Mouse (Mus musculus) thymus, postnatal 4 days (tissue): ENCODE results near the gene Mbl1.

Experiments
- DNase-seq: peaks from one replicate; pipeline ENCODE4 v3.0.0; 2021

Mbl1 gene

DNA sequence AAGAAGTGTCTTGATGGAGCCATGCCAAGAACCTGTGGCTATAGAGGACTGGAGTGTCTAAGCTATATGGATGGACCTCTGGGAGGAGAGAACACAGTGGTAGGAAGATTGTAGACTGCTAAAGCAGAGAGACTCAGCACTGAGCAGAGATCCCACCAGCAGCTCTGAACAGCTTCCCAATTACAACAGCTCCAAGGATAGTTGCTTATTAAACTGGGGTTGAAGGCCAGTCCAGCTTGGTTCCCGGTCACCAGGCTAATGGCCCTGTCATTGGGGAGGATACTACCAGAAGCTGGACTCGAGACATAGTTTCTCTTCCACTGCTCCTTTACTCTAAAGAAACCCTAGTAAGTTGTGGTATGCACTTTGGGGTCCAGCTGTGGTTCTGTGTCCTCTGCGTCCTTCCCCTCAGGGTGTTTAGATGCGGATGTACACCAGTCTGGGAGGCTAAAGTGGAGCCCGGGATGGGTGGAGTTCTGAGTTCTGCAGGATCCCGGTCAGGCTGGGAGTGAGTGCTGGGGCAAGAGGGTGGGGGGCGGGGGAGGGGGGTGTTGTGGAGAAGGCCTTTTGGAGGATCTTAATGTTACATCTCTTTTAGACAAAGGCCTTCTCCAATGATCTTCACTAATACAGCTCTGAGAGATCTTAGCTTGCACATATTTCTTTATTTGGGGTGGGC is at the start of gene Mbl1:
Gene Mbl1, plus strand, starts transcription at position 239 of the 679 bp plus-strand sequence.
- no peak for DNase-seq

GRCm38 (mm10) chr14:41102269-41102668 is 49.0 kb upstream of the Mbl1 start:
- no peak for DNase-seq

DNA sequence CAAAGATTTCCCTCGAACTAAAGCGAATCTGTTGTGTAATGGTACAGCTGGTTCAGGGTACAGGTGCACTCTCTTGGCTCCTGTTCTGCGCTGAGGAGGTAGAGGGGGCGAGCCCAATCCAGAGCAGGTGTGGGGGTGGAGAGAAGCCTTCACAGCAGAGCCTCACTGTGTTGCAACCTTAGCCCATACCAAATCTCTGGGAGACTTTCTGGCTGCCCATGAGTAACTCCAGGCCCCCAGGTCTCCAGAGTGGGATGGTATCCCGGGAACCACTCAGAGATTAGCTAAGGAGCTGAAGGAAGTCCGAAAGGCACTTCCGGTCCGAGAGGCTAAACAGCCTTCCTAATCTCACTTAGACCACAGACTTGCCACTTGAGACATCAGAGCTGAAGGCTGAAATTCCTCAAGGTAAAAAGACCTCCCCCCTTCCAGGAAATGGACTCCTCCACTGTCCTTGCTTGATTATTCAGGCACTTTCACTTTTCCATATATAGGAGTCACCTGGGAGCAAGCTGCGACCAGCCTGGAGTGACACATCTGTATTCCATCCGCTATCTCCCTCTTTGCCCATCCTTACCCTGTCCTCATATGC is 46.3 kb upstream of the Mbl1 start, which contains the start of gene Mat1a:
Gene Mat1a, plus strand, starts transcription at position 183 of the 592 bp plus-strand sequence.
- no peak for DNase-seq

GRCm38 (mm10) chr14:41111031-41111668 is 40.1 kb upstream of the Mbl1 start:
- DNase-seq = no peak

- DNase-seq = no peak
These were observed 38.3 kb upstream of the Mbl1 start for GRCm38 (mm10) chr14:41112944-41113343.

GRCm38 (mm10) chr14:41116271-41116670 is 35.0 kb upstream of the Mbl1 start:
- DNase-seq = no peak

DNA sequence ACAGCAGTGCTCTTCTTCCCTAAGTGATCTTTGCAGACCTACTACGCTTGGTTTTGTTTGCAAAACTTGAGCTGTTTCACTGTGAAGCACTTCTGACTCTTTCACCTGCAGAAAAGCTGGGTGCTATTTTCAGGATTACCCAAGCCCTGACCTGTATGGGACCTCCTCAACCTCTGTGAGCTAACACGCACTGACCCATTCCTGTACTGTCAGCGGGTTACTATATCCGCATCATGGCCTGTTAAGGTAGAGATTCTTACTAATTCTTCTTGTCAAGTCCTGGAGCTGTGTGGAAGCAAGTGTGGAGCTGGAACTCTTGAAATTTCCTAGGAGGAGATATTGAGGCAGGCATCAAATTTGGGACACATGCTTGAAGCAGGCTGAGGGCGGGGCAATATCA is 26.6 kb upstream of the Mbl1 start:
- no peak for DNase-seq

DNA sequence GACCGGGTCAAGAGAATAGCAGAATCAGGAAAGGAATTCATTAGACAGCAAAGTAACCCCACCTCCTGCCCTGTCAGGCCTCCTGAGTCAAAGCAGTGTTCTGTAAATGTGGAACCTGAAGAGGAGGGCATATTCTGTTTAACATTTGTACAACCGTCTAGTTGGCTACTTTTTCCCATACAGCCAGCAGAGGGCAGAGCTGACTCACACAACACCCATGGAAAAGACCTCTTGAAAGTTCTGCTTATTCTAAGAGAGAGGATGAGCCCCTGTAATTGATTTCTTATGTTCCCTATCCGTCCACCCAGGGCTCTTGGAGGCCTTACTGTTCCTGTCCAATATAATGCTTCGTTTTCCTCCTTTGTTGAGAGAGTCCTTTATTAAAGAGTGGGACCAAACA is 23.3 kb upstream of the Mbl1 start:
- peak; percentile 9 for DNase-seq

GRCm38 (mm10) chr14:41131540-41131939 is 19.7 kb upstream of the Mbl1 start, which contains the start of gene Sftpa1:
Gene Sftpa1 (plus strand): TSS chr14:41131782.
- DNase-seq = no peak

DNA sequence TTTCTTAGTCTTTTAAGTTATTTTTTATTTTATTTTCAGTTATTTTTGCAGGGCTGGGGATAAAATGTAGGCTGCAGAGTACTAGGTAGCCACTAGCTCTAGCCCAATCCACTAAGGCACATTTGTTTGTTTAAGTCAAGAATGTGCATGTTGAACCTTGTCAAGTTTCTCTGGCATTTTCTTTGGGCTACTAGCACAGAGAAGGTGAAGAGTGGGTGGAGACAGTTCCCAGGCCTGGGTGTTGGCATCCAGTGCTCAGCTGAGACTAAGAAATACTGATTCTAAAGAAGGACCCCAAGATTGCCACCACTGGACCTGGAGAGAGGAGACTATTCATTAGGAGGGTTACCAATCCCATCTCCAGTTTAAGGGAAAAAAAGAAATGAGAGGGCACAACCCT is 14.3 kb upstream of the Mbl1 start:
- no peak for DNase-seq

- DNase-seq = no peak
These were observed 10.6 kb upstream of the Mbl1 start for GRCm38 (mm10) chr14:41140686-41141085.

DNA sequence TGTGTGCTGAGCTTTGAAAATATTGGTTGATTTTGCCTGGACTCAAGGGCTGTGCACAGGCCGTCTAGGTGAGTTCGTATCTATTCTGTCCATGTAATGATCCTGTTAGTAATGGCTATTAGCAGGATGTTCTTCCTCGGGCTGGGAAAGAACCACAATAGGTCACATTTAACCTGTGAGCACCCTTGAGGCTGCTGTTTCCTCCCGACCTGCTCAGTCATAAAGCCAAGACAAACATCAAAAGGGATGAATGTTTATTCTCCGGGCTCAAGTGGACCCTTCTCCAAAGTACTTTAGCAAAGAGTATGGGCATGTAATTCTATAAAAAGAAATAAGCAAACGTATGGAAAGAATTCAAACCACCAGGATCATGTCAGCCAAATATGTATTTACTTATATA is 5.2 kb upstream of the Mbl1 start:
- no peak for DNase-seq

DNA sequence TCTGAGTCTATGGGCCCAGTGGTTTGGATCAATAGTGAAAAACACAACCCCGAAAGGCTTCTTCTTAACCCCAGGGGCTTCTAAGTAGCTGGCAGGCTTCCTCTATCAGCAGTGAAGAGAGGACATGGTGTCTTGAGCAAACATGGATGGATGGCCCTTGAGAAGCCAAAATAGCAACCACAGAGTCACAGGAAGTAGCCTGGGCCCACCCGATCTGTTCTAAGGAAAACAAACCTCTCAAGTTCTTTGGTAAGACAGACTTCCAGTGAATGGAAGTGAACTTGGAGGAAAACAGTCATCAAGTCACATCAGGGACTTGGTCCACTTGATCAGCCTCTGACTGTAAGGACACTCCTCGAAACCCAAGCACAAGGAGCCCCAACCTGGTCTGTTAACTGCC is 4.3 kb upstream of the Mbl1 start:
- DNase-seq = no peak

GRCm38 (mm10) chr14:41147356-41147755 is 3.9 kb upstream of the Mbl1 start:
- DNase-seq = no peak

- no peak for DNase-seq
These were observed 8.8 kb downstream of the Mbl1 start for GRCm38 (mm10) chr14:41160076-41160475.

DNA sequence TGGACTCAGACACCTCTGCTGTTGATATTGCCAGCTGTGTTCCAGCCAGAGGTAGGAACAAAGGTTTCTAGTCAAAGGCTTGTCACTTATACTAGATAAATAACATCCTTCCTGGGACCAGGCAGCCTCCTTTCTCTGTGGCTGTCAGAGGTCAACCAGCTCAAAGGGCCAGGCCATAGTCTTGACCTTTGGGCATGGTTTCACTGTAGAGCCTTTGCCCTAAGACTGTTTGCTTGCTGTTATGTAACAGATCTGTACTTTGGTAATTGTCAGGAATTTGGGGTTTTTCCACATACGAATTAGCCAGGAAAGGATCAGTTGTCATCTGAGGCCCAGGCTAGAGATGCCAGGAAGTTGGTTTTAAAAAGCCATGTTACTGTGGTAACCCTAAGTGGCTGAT is 9.5 kb downstream of the Mbl1 start:
- no peak for DNase-seq

DNA sequence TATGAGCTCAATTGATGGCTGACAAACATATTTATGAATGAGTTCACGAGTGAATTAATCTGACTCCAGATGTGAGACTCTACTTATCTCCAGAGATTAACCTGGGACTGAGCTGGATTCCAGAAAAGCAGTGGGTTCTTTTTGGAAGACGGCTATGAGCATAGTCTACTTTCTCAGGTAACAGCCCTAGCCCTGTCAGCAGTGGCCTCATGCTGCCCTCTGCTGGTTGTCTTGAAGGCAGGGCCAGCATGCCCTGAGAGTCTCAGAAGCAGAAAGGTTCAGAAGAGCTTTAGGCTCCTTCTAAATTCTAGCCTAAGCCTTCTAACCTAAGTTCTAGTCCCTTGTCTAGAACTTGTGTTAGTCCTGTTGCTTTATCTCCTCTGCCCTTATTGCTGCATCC is 11.4 kb downstream of the Mbl1 start:
- DNase-seq = peak; percentile 31

DNA sequence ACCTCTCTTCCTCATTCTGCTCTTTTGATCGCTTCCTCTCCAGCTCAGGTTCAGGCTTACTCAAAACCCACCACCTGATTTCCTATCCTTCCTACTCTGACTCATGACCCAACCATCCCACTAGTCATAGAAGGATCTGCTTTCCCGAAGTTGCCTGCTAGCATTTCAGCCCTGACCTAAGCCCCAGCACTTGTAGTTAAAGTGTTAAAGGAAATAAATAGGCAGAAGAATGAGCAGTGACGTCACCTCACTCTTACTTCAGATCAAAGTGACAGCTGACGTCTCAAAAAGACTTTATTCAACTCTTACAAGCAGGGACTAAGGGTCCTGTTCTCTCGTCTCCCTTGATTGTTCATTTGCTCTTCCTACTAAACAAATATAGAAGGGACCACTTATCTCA is 16.0 kb downstream of the Mbl1 start:
- DNase-seq = no peak

DNA sequence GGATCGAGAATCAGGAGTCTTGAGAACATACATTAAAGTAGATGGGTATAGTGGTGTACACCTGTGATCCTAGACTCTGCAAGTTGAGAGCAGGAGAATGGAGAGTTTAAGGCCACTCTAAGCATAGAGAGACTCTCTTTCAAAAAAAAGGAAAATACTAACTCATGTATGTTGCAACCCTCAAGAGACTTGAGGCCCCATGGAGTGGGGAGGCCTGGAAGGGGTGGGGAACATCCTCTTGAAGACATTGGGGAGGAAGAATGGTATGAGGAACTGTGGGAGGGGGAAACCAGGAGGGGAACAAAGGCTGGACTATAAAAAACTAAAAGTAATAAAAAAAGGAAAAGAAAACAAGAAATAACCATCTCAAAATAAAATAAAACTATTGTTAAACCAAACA is 17.3 kb downstream of the Mbl1 start:
- no peak for DNase-seq

DNA sequence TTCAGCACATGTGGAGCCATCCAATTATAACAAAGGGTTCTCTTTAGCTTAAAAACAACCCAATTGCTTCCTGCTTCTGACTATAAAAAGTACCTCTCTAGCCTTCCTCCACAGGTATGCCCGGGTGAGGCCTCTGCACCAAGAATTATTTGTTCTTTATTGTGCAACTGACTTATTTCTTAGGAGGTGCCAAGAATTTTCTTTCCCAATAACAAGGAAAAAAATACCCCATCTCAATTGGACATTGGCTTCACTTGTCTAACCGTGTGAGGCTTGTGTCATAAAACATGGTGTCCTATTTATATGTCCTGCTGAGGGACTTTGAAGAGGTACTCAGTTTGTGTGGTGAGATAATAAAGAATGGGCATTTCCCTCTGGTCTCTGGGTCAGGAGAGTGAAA is 19.3 kb downstream of the Mbl1 start:
- DNase-seq = no peak

DNA sequence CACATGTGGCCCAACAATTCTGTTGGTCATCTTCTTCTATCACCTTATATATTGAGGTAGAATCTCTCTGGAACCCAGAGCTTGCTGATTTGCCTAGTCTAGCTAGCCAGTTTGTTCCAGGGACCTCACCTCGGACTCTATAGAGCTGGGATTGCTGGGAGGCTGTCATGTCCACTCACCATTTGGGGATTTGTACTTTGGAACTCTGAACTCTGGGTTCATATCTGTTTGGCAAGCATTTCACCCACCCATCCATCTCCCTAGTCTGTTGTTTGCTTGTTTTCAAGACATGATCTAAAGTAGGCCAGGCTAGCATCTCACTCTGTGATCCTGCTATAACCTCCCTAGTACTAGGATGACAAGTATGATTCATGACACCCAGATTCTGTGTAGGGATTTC is 23.5 kb downstream of the Mbl1 start:
- DNase-seq = no peak

- DNase-seq = no peak
These were observed 34.0 kb downstream of the Mbl1 start, which contains the start of gene Sftpd for GRCm38 (mm10) chr14:41185059-41185821. Gene Sftpd (minus strand): TSS chr14:41185149.

GRCm38 (mm10) chr14:41189496-41189895 is 38.2 kb downstream of the Mbl1 start:
- no peak for DNase-seq
